Mouse (Mus musculus) heart, postnatal 14 days (tissue): Measurements from ENCODE around the gene Vwa5b2. TPM values are rescaled to one million over a fixed set of nuclear protein-coding genes. Genes with fewer than 3 reads are reported as not detected.

ENCODE experiments used
- DNase-seq, 2 experiments: peaks; one replicate each; pipeline ENCODE4 v3.0.0; 2021 to 2022
- intact Hi-C: fragments of 180-260 bp; cut with DNase I; formaldehyde crosslinking; loops from one replicate; pipeline ENCODE4 v1.15.1; 2025
- long read RNA-seq, 2 experiments: library from polyadenylated mRNA; stranded (forward); transcript quantifications; one replicate each; pipeline ENCODE4 v2.0.0; 2021
- total RNA-seq, 2 experiments: library from RNA; stranded (reverse); gene quantifications; 2 replicates each; pipeline ENCODE4 v1.2.3; 2021

The Vwa5b2 gene
- not detected for total RNA-seq
- long read RNA-seq, experiment 1, partial matches to known transcripts: 0 of 1 reads
- long read RNA-seq, experiment 1, other reads (novel, unspliced or antisense): 1 of 1 reads
- long read RNA-seq, experiment 2: 0 reads

GRCm38 (mm10) chr16:20589366-20589938, at the start of gene Vwa5b2:
TSS of gene Vwa5b2 (plus strand) at chr16:20589471.
- intact Hi-C loops: no loop called here
- no peak for DNase-seq

- intact Hi-C loops: loop anchor here (5.0 kb wide), 1 partner anchor 37 kb away; no protein-coding TSS in a partner anchor
- no peak for DNase-seq
Observed at GRCm38 (mm10) chr16:20539649-20540048, 49.6 kb upstream of the Vwa5b2 start.

DNA sequence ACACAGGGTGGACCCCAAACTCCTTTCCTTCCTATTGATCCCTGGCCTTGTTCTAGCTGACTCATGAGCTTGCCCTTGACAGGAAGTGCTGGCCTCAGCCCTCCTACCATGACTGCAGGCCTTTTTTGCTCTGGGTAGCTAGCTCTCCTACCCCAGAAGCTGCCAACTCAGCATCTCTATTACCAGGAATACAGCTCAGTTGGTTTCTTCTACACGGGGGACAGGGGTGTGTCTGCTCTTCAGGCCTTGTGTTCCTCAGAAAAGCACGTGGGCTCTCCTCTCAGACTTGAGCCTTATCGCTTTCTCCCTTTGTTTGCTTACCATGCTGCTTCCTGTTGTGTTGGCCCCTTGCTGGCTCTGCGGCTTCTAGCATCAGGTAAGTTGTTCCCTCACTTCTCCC, 48.8 kb upstream of the Vwa5b2 start:
- intact Hi-C loops: no loop called here
- DNase-seq: no peak

DNA sequence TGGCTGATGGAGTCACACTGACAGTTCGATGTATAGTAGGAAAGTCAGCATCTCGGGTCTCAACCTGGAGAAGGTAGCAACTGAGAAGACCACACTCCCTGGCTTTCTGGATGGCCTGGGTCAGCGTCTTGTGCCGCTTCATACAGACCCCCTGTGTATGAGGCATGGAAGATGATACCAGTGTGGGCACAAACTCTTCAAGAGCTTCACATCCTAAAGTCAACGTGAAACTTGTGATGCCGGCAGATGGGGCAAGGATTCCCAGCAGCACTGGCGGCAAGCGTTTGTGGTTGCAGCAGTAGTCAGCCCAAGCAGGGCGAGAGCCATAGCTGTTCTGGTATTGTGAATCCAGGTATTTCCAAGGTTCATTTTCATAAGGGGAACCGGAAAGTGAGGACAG, 43.6 kb upstream of the Vwa5b2 start:
- intact Hi-C loops: loop anchor here (5.0 kb wide), 1 partner anchor 67 kb away; the partner anchor contains the start of genes Alg3, Eef1akmt4 and Gm49333
- no peak for DNase-seq

- intact Hi-C loops: loop anchor here (5.0 kb wide), 1 partner anchor 65 kb away; the partner anchor contains the start of genes Alg3, Eef1akmt4 and Gm49333
- DNase-seq: no peak
Observed at GRCm38 (mm10) chr16:20547423-20547822, 41.8 kb upstream of the Vwa5b2 start.

GRCm38 (mm10) chr16:20548096-20548948, 40.9 kb upstream of the Vwa5b2 start, which contains the start of gene Abcf3:
TSS of gene Abcf3 (plus strand) at chr16:20548577.
- intact Hi-C loops: loop anchor here (5.0 kb wide), 1 partner anchor 64 kb away; the partner anchor contains the start of genes Alg3, Eef1akmt4 and Gm49333
- peak; percentile 96 to 97 for DNase-seq

DNA sequence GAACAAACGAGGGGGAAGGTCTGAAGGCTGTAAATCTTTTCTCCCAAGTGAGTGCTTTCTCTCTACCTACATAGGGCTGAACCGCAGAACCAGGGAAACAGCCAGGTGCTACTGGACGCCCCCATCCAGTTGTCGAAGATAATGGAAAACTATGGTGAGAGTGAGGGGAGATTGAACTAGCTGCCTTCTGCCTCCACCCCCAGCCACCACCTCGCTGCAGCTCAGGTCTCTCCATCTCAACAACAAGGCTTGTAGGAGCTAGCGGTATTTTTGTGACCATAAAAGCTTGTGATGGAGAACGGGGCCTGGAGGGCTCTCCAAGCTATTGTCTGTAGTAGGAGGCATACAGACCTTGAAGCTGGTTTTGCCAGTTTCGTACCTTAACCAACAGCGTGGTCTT, 40.1 kb upstream of the Vwa5b2 start:
- DNase-seq: no peak
- intact Hi-C loops: loop anchor here (5.0 kb wide), 1 partner anchor 63 kb away; the partner anchor contains the start of genes Alg3, Eef1akmt4 and Gm49333

DNA sequence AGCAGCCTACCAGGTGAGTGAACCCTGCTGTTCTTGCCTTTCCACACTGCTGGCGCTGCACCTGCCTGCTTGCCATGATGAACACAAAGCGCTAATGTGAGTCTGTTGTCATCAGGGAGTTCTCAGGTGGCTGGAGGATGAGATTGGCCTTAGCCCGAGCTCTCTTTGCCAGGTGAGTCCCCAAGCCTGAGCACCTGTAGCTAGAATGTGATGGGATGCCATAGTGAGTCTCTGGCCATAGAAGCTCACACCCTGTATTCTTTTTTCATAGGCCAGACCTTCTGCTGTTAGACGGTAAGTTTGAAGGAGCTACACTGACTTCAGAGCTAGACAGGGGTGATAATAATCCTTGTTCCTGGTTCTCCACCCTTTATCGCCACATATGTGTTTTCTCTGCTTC, 37.6 kb upstream of the Vwa5b2 start:
- intact Hi-C loops: no loop called here
- DNase-seq: no peak

DNA sequence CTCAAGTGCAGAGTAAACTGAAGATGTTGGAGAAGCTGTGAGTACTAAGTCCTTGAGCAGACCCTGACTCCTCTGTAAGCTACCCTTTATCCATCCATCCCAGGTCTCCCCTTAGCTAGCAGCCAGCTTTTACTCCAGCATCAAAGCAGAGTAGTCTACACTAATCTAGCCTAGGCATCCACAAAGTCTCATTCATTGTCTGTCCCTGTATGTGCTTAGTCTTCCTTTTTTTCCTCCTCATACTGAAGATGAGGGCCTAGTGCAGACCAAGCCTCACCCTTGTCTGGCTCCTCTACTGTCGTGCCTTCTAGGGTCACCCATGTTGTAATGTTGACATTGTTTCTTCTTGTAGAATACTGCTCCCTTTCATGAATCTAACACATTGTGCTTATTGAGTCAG, 36.7 kb upstream of the Vwa5b2 start:
- DNase-seq: no peak
- intact Hi-C loops: no loop called here

DNA sequence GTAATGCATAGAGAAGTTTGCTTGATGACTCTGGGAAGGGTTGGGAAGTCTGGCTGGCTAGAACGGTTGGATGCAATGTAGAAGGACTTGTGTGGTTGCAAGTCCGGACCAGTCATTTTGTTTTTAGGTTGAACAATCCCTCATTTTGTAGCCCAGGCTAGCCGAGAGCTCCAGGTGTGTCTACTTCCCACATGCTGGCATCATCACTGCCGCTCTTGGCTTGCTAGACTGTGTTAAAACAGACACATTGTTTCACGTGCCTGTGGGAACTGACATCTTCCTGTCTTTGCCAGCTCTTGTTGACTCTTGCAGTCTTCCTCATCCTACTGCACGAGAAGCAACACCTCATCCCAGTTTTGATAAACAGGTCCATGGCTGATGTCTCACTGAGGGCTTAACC, 34.3 kb upstream of the Vwa5b2 start:
- intact Hi-C loops: no loop called here
- no peak for DNase-seq

- no peak for DNase-seq
- intact Hi-C loops: no loop called here
Observed at GRCm38 (mm10) chr16:20557381-20557780, 31.9 kb upstream of the Vwa5b2 start.

GRCm38 (mm10) chr16:20565075-20565474, 24.2 kb upstream of the Vwa5b2 start:
- intact Hi-C loops: no loop called here

DNA sequence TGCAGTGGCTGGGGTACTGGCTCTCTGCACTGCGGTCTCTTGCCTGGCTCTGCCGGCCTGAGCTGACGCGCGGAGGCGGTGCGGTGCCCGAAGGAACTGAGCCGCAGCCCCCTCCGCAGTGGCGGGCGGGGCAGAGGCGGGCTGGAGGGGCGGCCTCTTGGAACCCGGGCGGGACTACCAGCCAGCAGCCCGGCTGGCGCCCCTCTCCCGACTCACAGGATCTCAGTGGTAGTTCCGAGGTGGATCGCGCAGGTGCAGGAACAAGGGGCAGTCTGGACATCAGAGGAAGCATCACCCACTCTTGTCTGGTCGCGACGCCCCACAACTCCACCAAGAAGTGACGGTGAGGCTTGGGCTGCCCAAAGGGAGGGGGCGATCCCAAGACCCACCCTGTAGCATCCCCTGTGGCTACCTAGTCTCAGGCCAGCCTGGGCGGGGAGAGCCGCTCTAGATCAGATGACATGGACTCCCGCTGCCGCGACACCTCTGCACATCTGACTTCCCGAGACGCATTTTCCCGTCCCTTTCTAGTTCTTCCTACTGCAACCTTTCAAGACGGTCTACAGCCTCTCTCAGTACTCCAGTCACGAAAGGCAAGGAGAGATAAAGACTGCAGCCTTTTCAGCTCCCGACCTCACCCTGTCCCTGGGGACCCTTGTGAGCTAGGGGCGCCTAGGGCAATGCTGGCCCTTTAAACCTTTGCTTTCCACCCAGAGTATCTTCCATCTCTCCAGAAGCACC, 838 bp downstream of the Vwa5b2 start:
- DNase-seq: peak; percentile 29 to 33
- intact Hi-C loops: no loop called here

More at GRCm38 (mm10) chr16:20565075-20565474, 24.2 kb upstream of the Vwa5b2 start:
- DNase-seq: no peak

GRCm38 (mm10) chr16:20590680-20591038, 1.4 kb downstream of the Vwa5b2 start:
- intact Hi-C loops: no loop called here
- no peak for DNase-seq

- intact Hi-C loops: no loop called here
- peak in 1 of 2 experiments; percentile 7 for DNase-seq
Observed at GRCm38 (mm10) chr16:20591076-20591705, 1.9 kb downstream of the Vwa5b2 start.

- no peak for DNase-seq
- intact Hi-C loops: no loop called here
Observed at GRCm38 (mm10) chr16:20595060-20595673, 5.9 kb downstream of the Vwa5b2 start.

DNA sequence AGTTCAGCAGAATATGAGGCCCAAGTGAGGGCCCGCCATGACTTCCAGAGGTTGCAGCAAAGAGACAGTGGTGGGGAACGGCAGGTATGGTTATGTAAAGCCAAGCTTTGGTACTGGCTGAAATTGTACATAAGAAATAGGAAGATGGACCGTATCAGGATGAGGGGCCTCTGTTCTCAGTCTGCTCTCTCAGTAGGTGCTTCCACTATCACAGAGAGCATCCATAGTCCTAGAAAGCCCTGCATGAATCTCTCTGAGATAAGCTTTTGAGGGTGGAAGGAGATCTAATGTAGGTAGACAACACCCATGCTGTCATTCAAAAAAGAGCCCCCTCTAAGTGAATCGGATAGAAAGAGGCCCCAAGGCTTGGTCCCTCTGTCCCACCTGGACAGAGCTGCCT, 6.5 kb downstream of the Vwa5b2 start:
- intact Hi-C loops: no loop called here
- no peak for DNase-seq

GRCm38 (mm10) chr16:20596687-20597441, 7.6 kb downstream of the Vwa5b2 start:
- DNase-seq: no peak
- intact Hi-C loops: no loop called here

- intact Hi-C loops: no loop called here
- DNase-seq: no peak
Observed at GRCm38 (mm10) chr16:20600511-20600910, 11.2 kb downstream of the Vwa5b2 start.
